Mouse (Mus musculus) liver, adult 10 weeks (tissue): ENCODE measurements around the gene Matn4. TPM values are rescaled to one million over a fixed set of nuclear protein-coding genes. Genes with fewer than 3 reads are reported as not detected.

Experiments used
- polyA plus RNA-seq: library from polyadenylated mRNA; stranded (reverse); fragments of 350-450 nt; fragmentation: Illumina TruSeq; extraction: RNeasy Lipid Tissue Mini Kit (QIAGEN cat#74804); gene quantifications from one replicate; pipeline ENCODE4 v1.2.3, GENCODE M21; 2014; ENCODE audit warnings: low read depth, low replicate concordance

Matn4 gene
- polyA plus RNA-seq: not detected

DNA sequence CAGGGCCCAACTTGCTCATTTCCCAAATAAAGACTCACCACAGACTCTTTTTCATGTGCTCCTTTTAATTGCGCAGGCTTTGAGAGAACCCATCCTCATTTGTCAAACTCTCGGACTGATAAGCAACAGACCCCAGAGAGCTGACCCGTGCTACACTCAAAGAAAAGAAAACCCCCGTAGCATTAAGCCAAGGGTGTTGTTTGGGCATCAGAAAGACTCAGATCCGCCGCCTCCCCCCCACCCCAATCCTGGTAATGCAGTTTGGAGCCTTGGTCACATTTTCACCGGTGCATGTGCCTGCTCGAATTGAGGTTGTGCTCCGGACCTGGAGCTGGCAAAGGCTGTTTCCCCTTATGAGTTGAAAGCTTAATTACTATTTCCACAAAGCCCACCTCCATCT is at the start of gene Matn4:
Gene Matn4 (minus strand): TSS at position 101 of the 400 bp plus-strand sequence.

DNA sequence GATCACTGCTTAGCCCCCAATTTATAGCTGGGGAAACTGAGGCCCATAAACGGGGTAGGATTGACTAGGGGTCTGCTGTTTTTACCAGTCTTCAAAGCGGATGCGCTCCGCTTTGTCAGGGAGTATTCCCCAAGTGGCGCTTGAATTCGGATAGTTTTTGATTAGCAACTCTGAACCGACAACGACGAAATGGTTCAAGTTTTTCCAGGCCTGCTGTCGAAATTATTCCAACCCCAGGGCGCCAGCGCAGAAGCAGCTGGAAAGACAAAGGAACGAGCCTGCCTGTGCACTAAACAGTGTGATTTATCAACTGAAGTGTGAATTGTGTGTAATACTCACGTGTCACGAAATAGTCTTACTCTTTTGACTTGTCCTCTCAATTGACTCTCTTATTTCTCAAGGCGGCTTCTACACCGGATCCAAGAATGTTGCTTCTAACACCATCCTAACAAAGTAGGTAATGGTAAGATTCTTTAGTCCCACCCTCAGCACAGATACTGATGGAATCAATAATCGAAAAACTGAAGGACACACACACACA is 38.6 kb upstream of the Matn4 start, which contains the start of gene Sdc4:
Gene Sdc4 (minus strand): TSS at position 428 of the 541 bp plus-strand sequence.

GRCm38 (mm10) chr2:164402906-164403305 is 2.1 kb downstream of the Matn4 start, which contains the start of gene Rbpjl:
TSS of gene Rbpjl (plus strand) at chr2:164403141.

DNA sequence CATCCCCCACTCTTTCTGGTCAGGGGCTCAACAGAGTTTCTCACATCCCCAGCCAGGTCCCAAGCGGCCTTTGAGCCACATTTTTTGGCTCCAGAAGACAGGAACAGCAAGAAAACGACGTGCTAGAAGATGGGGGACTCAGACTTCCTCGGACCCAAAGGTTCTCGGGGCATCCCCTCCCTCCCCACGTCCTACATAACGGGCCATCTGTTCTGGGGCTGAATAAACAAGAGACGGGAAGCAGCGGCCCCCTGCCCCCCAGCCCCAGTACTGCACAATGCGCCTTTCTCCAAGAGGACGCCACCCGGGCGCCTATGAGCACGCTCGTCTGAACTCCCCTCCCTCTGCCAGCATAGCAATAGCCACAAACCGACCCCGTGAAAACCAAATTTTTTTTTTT is 15.9 kb downstream of the Matn4 start, which contains the start of gene Slpi:
Gene Slpi (minus strand): TSS at position 76 of the 400 bp plus-strand sequence.

Other genes starting within 250 kb of the Matn4 start
- gene Kcns1, start 234.0 kb downstream of the Matn4 start, polyA plus RNA-seq: not detected
- not detected for gene Wfdc5, start 222.4 kb downstream of the Matn4 start, polyA plus RNA-seq
- not detected for gene Wfdc12, start 214.6 kb downstream of the Matn4 start, polyA plus RNA-seq
- gene Wfdc15a, start 205.0 kb downstream of the Matn4 start, polyA plus RNA-seq: not detected
- gene Wfdc15b, start 183.5 kb downstream of the Matn4 start, polyA plus RNA-seq: not detected
- gene Svs2, start 166.7 kb downstream of the Matn4 start, polyA plus RNA-seq: not detected
- not detected for gene Svs3b, start 148.5 kb downstream of the Matn4 start, polyA plus RNA-seq
- gene Svs4, start 126.7 kb downstream of the Matn4 start, polyA plus RNA-seq: not detected
- gene Svs3a, start 115.9 kb downstream of the Matn4 start, polyA plus RNA-seq: not detected
- gene Svs6, start 88.4 kb downstream of the Matn4 start, polyA plus RNA-seq: not detected
- gene Svs5, start 72.4 kb downstream of the Matn4 start, polyA plus RNA-seq: not detected
- gene Slpi, start 16.1 kb downstream of the Matn4 start, polyA plus RNA-seq: 0.66 TPM
- not detected for gene Rbpjl, start 2.0 kb downstream of the Matn4 start, polyA plus RNA-seq
- gene Sdc4, start 38.7 kb upstream of the Matn4 start, polyA plus RNA-seq: 223 TPM
- gene Sys1, start 51.8 kb upstream of the Matn4 start, polyA plus RNA-seq: 7.8 TPM
- gene Gm20458, start 55.8 kb upstream of the Matn4 start, polyA plus RNA-seq: not detected
- not detected for gene Trp53tg5, start 68.6 kb upstream of the Matn4 start, polyA plus RNA-seq
- 2.1 TPM for gene Dbndd2, start 80.9 kb upstream of the Matn4 start, polyA plus RNA-seq
- gene Pigt, start 92.4 kb upstream of the Matn4 start, polyA plus RNA-seq: 7.5 TPM
- not detected for gene Wfdc2, start 157.3 kb upstream of the Matn4 start, polyA plus RNA-seq
- not detected for gene Spint3, start 168.3 kb upstream of the Matn4 start, polyA plus RNA-seq
- not detected for gene Wfdc6a, start 180.3 kb upstream of the Matn4 start, polyA plus RNA-seq
- gene Eppin, start 188.4 kb upstream of the Matn4 start, polyA plus RNA-seq: not detected
- not detected for gene Wfdc6b, start 208.4 kb upstream of the Matn4 start, polyA plus RNA-seq
- gene Wfdc8, start 208.5 kb upstream of the Matn4 start, polyA plus RNA-seq: not detected
- 0.37 TPM for gene Wfdc16, start 233.6 kb upstream of the Matn4 start, polyA plus RNA-seq